Mouse (Mus musculus): ENCODE data around the gene Eif5. TPM values are rescaled to one million over a fixed set of nuclear protein-coding genes. Genes with fewer than 3 reads are reported as not detected.

Gene Eif5
- polyA plus RNA-seq, 1 experiment = 91.0 TPM

GRCm38 (mm10) chr12:111516826-111517225, 21.0 kb upstream of the Eif5 start:
- no peaks in the 10 kb centered on the region for H3K79me3 ChIP-seq (ENCODE audit: low read depth)
- no peak for TF ChIP-seq MAX (IDR thresholded peaks at IDR 0.05)
- TF ChIP-seq FOSL1 (IDR thresholded peaks at IDR 0.05; ENCODE audit: insufficient read depth, low read length, poor library complexity, severe bottlenecking) = no peak
- TF ChIP-seq MYOG (IDR thresholded peaks at IDR 0.05; ENCODE audit: control insufficient read depth, extremely low read depth, insufficient read length) = no peak
- TF ChIP-seq CTCF (IDR thresholded peaks at IDR 0.05; ENCODE audit: control insufficient read depth, insufficient read depth, insufficient read length) = no peak
- no peak overlapping the region for H3K4me3 ChIP-seq (ENCODE audit: insufficient read depth, poor library complexity, severe bottlenecking)
- no peaks in the 10 kb centered on the region for H3K79me2 ChIP-seq (ENCODE audit: control insufficient read depth, insufficient read depth)
- H3ac ChIP-seq (ENCODE audit: control insufficient read depth, insufficient read length, low read depth) = no peak overlapping the region
- H3K27me3 ChIP-seq (ENCODE audit: control insufficient read depth, insufficient read depth, insufficient read length) = peaks cover 3% of the 10 kb centered on the region
- no peaks in the 10 kb centered on the region for H3K36me3 ChIP-seq (ENCODE audit: control insufficient read depth, insufficient read depth)

- Histone ChIP-seq H3K4me3 (ENCODE audit: insufficient read depth, poor library complexity, severe bottlenecking) (no peak overlapping the region), H3K79me3 (ENCODE audit: low read depth) (no peaks in the 10 kb centered on the region), H3K36me3 (ENCODE audit: control insufficient read depth, insufficient read depth) (no peaks in the 10 kb centered on the region), H3K27me3 (ENCODE audit: control insufficient read depth, insufficient read depth, insufficient read length) (peaks cover 3% of the 10 kb centered on the region), H3ac (ENCODE audit: control insufficient read depth, insufficient read length, low read depth) (no peak overlapping the region), H3K79me2 (ENCODE audit: control insufficient read depth, insufficient read depth) (no peaks in the 10 kb centered on the region)
- TF ChIP-seq CTCF (IDR thresholded peaks at IDR 0.05; ENCODE audit: control insufficient read depth, insufficient read depth, insufficient read length) = no peak
- no peak for TF ChIP-seq FOSL1 (IDR thresholded peaks at IDR 0.05; ENCODE audit: insufficient read depth, low read length, poor library complexity, severe bottlenecking)
- no peak for TF ChIP-seq MYOD1 (IDR thresholded peaks at IDR 0.05; ENCODE audit: control insufficient read depth, insufficient read length, low read depth)
- no peak for TF ChIP-seq MYOG (IDR thresholded peaks at IDR 0.05; ENCODE audit: control insufficient read depth, extremely low read depth, insufficient read length)
- no peak for TF ChIP-seq CEBPB (IDR thresholded peaks at IDR 0.05; ENCODE audit: low read depth)
- no peak for TF ChIP-seq USF1 (IDR thresholded peaks at IDR 0.05; ENCODE audit: low read depth)
- no peak for TF ChIP-seq MAX (IDR thresholded peaks at IDR 0.05)
These were observed 19.9 kb upstream of the Eif5 start for GRCm38 (mm10) chr12:111517901-111518300.

GRCm38 (mm10) chr12:111518391-111518790, 19.4 kb upstream of the Eif5 start:
- Histone ChIP-seq H3ac (ENCODE audit: control insufficient read depth, insufficient read length, low read depth) (no peak overlapping the region), H3K79me2 (ENCODE audit: control insufficient read depth, insufficient read depth) (no peaks in the 10 kb centered on the region), H3K79me3 (ENCODE audit: low read depth) (no peaks in the 10 kb centered on the region), H3K4me3 (ENCODE audit: insufficient read depth, poor library complexity, severe bottlenecking) (no peak overlapping the region), H3K27me3 (ENCODE audit: control insufficient read depth, insufficient read depth, insufficient read length) (peaks cover 3% of the 10 kb centered on the region), H3K36me3 (ENCODE audit: control insufficient read depth, insufficient read depth) (no peaks in the 10 kb centered on the region)
- no peak for TF ChIP-seq MYOD1 (IDR thresholded peaks at IDR 0.05; ENCODE audit: control insufficient read depth, insufficient read length, low read depth)
- TF ChIP-seq USF1 (IDR thresholded peaks at IDR 0.05; ENCODE audit: low read depth) = no peak
- no peak for TF ChIP-seq MAX (IDR thresholded peaks at IDR 0.05)
- no peak for TF ChIP-seq MYOG (IDR thresholded peaks at IDR 0.05; ENCODE audit: control insufficient read depth, extremely low read depth, insufficient read length)
- TF ChIP-seq CTCF (IDR thresholded peaks at IDR 0.05; ENCODE audit: control insufficient read depth, insufficient read depth, insufficient read length) = no peak
- no peak for TF ChIP-seq CEBPB (IDR thresholded peaks at IDR 0.05; ENCODE audit: low read depth)
- TF ChIP-seq FOSL1 (IDR thresholded peaks at IDR 0.05; ENCODE audit: insufficient read depth, low read length, poor library complexity, severe bottlenecking) = no peak

GRCm38 (mm10) chr12:111519821-111520220, 18.0 kb upstream of the Eif5 start:
- Histone ChIP-seq H3K27me3 (ENCODE audit: control insufficient read depth, insufficient read depth, insufficient read length) (peaks cover 3% of the 10 kb centered on the region), H3K36me3 (ENCODE audit: control insufficient read depth, insufficient read depth) (no peaks in the 10 kb centered on the region), H3K79me3 (ENCODE audit: low read depth) (no peaks in the 10 kb centered on the region), H3ac (ENCODE audit: control insufficient read depth, insufficient read length, low read depth) (no peak overlapping the region), H3K4me3 (ENCODE audit: insufficient read depth, poor library complexity, severe bottlenecking) (no peak overlapping the region), H3K79me2 (ENCODE audit: control insufficient read depth, insufficient read depth) (no peaks in the 10 kb centered on the region)
- TF ChIP-seq CEBPB (IDR thresholded peaks at IDR 0.05; ENCODE audit: low read depth) (no peak), FOSL1 (IDR thresholded peaks at IDR 0.05; ENCODE audit: insufficient read depth, low read length, poor library complexity, severe bottlenecking) (no peak), CTCF (IDR thresholded peaks at IDR 0.05; ENCODE audit: control insufficient read depth, insufficient read depth, insufficient read length) (no peak)

- peaks cover 3% of the 10 kb centered on the region for H3K27me3 ChIP-seq (ENCODE audit: control insufficient read depth, insufficient read depth, insufficient read length)
- no peak overlapping the region for H3K4me3 ChIP-seq (ENCODE audit: insufficient read depth, poor library complexity, severe bottlenecking)
- no peaks in the 10 kb centered on the region for H3K36me3 ChIP-seq (ENCODE audit: control insufficient read depth, insufficient read depth)
- TF ChIP-seq MAX (IDR thresholded peaks at IDR 0.05) = no peak
- no peak for TF ChIP-seq MYOD1 (IDR thresholded peaks at IDR 0.05; ENCODE audit: control insufficient read depth, insufficient read length, low read depth)
- no peak for TF ChIP-seq MYOG (IDR thresholded peaks at IDR 0.05; ENCODE audit: control insufficient read depth, extremely low read depth, insufficient read length)
- no peak for TF ChIP-seq FOSL1 (IDR thresholded peaks at IDR 0.05; ENCODE audit: insufficient read depth, low read length, poor library complexity, severe bottlenecking)
- no peak for TF ChIP-seq CTCF (IDR thresholded peaks at IDR 0.05; ENCODE audit: control insufficient read depth, insufficient read depth, insufficient read length)
- no peak for TF ChIP-seq CEBPB (IDR thresholded peaks at IDR 0.05; ENCODE audit: low read depth)
- TF ChIP-seq USF1 (IDR thresholded peaks at IDR 0.05; ENCODE audit: low read depth) = no peak
- H3ac ChIP-seq (ENCODE audit: control insufficient read depth, insufficient read length, low read depth) = no peak overlapping the region
- H3K79me2 ChIP-seq (ENCODE audit: control insufficient read depth, insufficient read depth) = no peaks in the 10 kb centered on the region
- H3K79me3 ChIP-seq (ENCODE audit: low read depth) = no peaks in the 10 kb centered on the region
These were observed 16.8 kb upstream of the Eif5 start for GRCm38 (mm10) chr12:111520994-111521393.

GRCm38 (mm10) chr12:111524469-111524868, 13.3 kb upstream of the Eif5 start:
- H3K79me3 ChIP-seq (ENCODE audit: low read depth) = no peaks in the 10 kb centered on the region
- no peak for TF ChIP-seq MYOD1 (IDR thresholded peaks at IDR 0.05; ENCODE audit: control insufficient read depth, insufficient read length, low read depth)
- no peak for TF ChIP-seq CEBPB (IDR thresholded peaks at IDR 0.05; ENCODE audit: low read depth)
- TF ChIP-seq FOSL1 (IDR thresholded peaks at IDR 0.05; ENCODE audit: insufficient read depth, low read length, poor library complexity, severe bottlenecking) = no peak
- TF ChIP-seq USF1 (IDR thresholded peaks at IDR 0.05; ENCODE audit: low read depth) = no peak
- TF ChIP-seq MYOG (IDR thresholded peaks at IDR 0.05; ENCODE audit: control insufficient read depth, extremely low read depth, insufficient read length) = no peak
- TF ChIP-seq CTCF (IDR thresholded peaks at IDR 0.05; ENCODE audit: control insufficient read depth, insufficient read depth, insufficient read length) = no peak
- no peak for TF ChIP-seq MAX (IDR thresholded peaks at IDR 0.05)
- no peaks in the 10 kb centered on the region for H3K36me3 ChIP-seq (ENCODE audit: control insufficient read depth, insufficient read depth)
- peaks cover 3% of the 10 kb centered on the region for H3K27me3 ChIP-seq (ENCODE audit: control insufficient read depth, insufficient read depth, insufficient read length)
- H3K4me3 ChIP-seq (ENCODE audit: insufficient read depth, poor library complexity, severe bottlenecking) = no peak overlapping the region
- H3ac ChIP-seq (ENCODE audit: control insufficient read depth, insufficient read length, low read depth) = no peak overlapping the region
- H3K79me2 ChIP-seq (ENCODE audit: control insufficient read depth, insufficient read depth) = no peaks in the 10 kb centered on the region
